Mouse (Mus musculus): ENCODE results near the gene Clca4b.

DNA sequence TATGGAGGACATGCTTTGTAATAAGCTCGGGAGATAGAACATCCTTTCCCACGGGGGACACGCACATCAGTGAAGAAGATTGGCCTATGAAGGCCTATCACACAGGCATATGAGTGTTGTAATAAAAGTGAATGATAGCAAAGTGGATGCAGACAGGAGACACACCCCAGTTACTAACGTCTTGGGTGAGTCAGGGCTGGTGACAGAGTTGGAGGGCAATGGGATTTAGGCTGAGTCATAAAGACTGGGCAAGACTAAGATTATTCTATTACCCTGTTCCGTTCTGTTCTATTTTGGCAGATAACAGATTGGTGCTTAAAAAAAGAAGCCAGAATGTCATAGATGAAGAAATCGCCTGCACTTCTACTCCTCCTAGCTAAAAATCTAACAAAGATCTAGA, 48.2 kb upstream of the Clca4b start:
- TF ChIP-seq CTCF (IDR thresholded peaks at IDR 0.05; ENCODE audit: low read depth) (no peak), EP300 (IDR thresholded peaks at IDR 0.05; ENCODE audit: low read depth) (no peak)
